In the genomic region with DNA sequence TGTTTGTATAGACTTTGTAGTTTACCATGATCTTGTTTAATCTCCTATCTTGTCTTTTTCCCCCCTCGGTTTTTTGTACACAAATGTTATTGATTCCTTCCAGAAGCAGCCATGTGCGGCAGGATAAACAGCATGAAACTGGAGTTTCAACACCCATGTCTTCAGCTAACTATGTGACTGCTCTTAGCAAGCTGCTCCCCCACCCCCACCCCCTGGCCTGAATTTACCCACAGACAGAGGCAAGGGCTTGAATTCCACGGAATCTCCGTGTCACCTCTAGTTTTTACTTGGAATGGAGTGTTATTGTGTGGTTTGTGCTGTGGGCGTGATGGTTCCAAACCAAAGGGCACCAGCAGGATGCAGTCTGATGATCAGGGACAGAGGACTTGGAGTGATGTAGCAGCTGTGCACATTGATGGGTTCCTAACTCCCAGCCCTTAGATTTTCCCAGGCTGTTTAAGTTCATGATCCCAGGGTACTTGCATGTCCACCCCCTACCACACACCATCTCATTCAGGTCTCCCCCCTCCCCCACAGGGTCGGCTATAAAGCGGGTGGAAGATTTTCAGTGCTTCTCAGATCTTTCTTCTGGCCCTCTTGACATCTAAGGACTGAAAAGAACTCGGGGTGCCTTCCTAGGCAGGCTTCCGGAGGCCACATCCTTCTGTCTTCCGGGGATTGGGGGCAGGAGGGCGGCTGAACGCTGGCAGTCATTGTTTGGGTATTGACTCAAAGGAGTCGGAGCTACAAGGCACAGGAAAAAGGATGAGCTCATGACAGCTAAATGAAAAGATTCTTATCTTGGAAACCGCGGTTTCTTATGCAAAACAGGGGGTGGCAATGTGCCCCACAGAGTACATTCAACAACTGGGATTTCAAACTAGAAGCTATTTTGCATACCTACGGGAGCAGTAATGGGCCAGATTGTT, we compare ENCODE assay signal across 9 mouse cellular contexts.
DNase-seq lines count a peak whose midpoint lies in the region; ATAC-seq and TF ChIP-seq lines count a peak whose summit lies in the region.
"Had no signal": no experiment of that assay in that cellular context is flagged by ENCODE, and none has a peak within 500 bp of the region (broad histone marks: within the 10 kb centered on the region; RNA-seq: fewer than 3 reads in every experiment).

No protein-coding gene starts in this region.

- no peak overlapping the region for H3K27ac ChIP-seq in heart, embryonic 12.5 days (ENCODE audit: poor library complexity, severe bottlenecking)
- H3K27ac ChIP-seq in hindbrain, embryonic 10.5 days = peak overlapping the region; percentile 80
- H3K27ac ChIP-seq in liver, embryonic 14.5 days = no peak overlapping the region
- peak overlapping the region; percentile 45 for H3K27ac ChIP-seq in neural tube, embryonic 14.5 days (ENCODE audit: low read depth, low read length)
- H3K27ac ChIP-seq: limb, embryonic 12.5 days had no signal

- intact Hi-C loops in heart, postnatal 25 days (cut with DNase I) = no loop called here

- H3K27me3 ChIP-seq in heart, embryonic 12.5 days (replicated peaks) = no peaks in the 10 kb centered on the region
- no peaks in the 10 kb centered on the region for H3K27me3 ChIP-seq in hindbrain, embryonic 10.5 days (ENCODE audit: insufficient read depth, poor library complexity, severe bottlenecking)
- H3K27me3 ChIP-seq in liver, embryonic 14.5 days (ENCODE audit: control insufficient read depth, insufficient read depth, low read length) = no peaks in the 10 kb centered on the region
- no peaks in the 10 kb centered on the region for H3K27me3 ChIP-seq in neural tube, embryonic 14.5 days (ENCODE audit: control insufficient read depth, insufficient read depth, low read length)
- H3K27me3 ChIP-seq: limb, embryonic 12.5 days had no signal

- no peak for DNase-seq in heart, postnatal 25 days (ENCODE audit: low spot score)
- DNase-seq in R1 (ENCODE audit: low read depth, low spot score) = peak; percentile 94
- DNase-seq in hindbrain, embryonic 10.5 days (ENCODE audit: low spot score) = peak; percentile 67
- peak in 1 of 3 experiments; percentile 1 for DNase-seq in liver, embryonic 14.5 days (ENCODE audit: low read depth in 3 of 3, low spot score in 3 of 3)
- no peak for DNase-seq in urinary bladder, adult 18-20 months (ENCODE audit: low spot score in 2 of 2)

- peak overlapping the region; percentile 40 for H3K4me2 ChIP-seq in heart, embryonic 12.5 days
- H3K4me2 ChIP-seq in liver, embryonic 14.5 days (ENCODE audit: low read depth) = 0 out of 2 replicates have a peak overlapping the region, but pooled peaks have one; percentile 13
- peak overlapping the region; percentile 19; the same call in 1 of the 2 replicates for H3K4me2 ChIP-seq in neural tube, embryonic 14.5 days (ENCODE audit: low read depth, low read length)
- H3K4me2 ChIP-seq: limb, embryonic 12.5 days had no signal

- no peak for TF ChIP-seq CTCF in liver, embryonic 14.5 days (IDR thresholded peaks at IDR 0.05; ENCODE audit: low read depth)

- H3K9ac ChIP-seq in heart, embryonic 12.5 days = no peak overlapping the region
- no peak overlapping the region for H3K9ac ChIP-seq in liver, embryonic 14.5 days (replicated peaks)
- no peak overlapping the region for H3K9ac ChIP-seq in neural tube, embryonic 14.5 days (replicated peaks; ENCODE audit: low read depth, low read length)
- H3K9ac ChIP-seq: limb, embryonic 12.5 days had no signal

- no peaks in the 10 kb centered on the region for H3K36me3 ChIP-seq in heart, embryonic 12.5 days
- H3K36me3 ChIP-seq in hindbrain, embryonic 10.5 days = no peaks in the 10 kb centered on the region
- no peaks in the 10 kb centered on the region for H3K36me3 ChIP-seq in liver, embryonic 14.5 days (replicated peaks; ENCODE audit: control insufficient read depth, insufficient read depth, low read depth)
- H3K36me3 ChIP-seq in neural tube, embryonic 14.5 days (ENCODE audit: control insufficient read depth, insufficient read depth, low read length) = no peaks in the 10 kb centered on the region
- H3K36me3 ChIP-seq: limb, embryonic 12.5 days had no signal

- H3K9me3 ChIP-seq in heart, embryonic 12.5 days (replicated peaks) = no peaks in the 10 kb centered on the region
- no peaks in the 10 kb centered on the region for H3K9me3 ChIP-seq in hindbrain, embryonic 10.5 days
- H3K9me3 ChIP-seq in liver, embryonic 14.5 days (ENCODE audit: control insufficient read depth, low read length) = no peaks in the 10 kb centered on the region
- H3K9me3 ChIP-seq in neural tube, embryonic 14.5 days (ENCODE audit: control insufficient read depth, low read length) = no peaks in the 10 kb centered on the region
- H3K9me3 ChIP-seq: limb, embryonic 12.5 days had no signal

- WGBS in heart, embryonic 12.5 days = 26% methylated on average over 16 of the region's 16 CpGs
- WGBS in hindbrain, embryonic 10.5 days = 23% methylated on average over 16 of the region's 16 CpGs
- WGBS in liver, embryonic 14.5 days (ENCODE audit: insufficient replicate concordance) = 11% methylated on average over 16 of the region's 16 CpGs
- WGBS in neural tube, embryonic 14.5 days = 13% methylated on average over 16 of the region's 16 CpGs

- 0 out of 2 replicates have a peak, but pooled peaks cover 5% of the 10 kb centered on the region for H3K4me1 ChIP-seq in heart, embryonic 12.5 days (replicated peaks)
- H3K4me1 ChIP-seq in hindbrain, embryonic 10.5 days (replicated peaks) = peaks cover 20% of the 10 kb centered on the region; the same call in 1 of the 2 replicates
- no peaks in the 10 kb centered on the region for H3K4me1 ChIP-seq in liver, embryonic 14.5 days (replicated peaks; ENCODE audit: control insufficient read depth in 2 of 2, insufficient read depth in 2 of 2, low read length in 1 of 2)
- no peaks in the 10 kb centered on the region for H3K4me1 ChIP-seq in neural tube, embryonic 14.5 days (ENCODE audit: control insufficient read depth, insufficient read depth, low read length)
- H3K4me1 ChIP-seq: limb, embryonic 12.5 days had no signal

- ATAC-seq in heart, embryonic 12.5 days (ENCODE audit: insufficient number of reproducible peaks, low FRiP score) = no peak
- ATAC-seq in liver, embryonic 14.5 days (ENCODE audit: insufficient read depth) = no peak
- ATAC-seq in neural tube, embryonic 14.5 days (ENCODE audit: low read depth) = peak; percentile 75
- ATAC-seq in erythroid progenitor cell, adult 5-6 weeks (replicated peaks; ENCODE audit: low FRiP score, poor library complexity, severe bottlenecking) = no peak

- no peak overlapping the region for H3K4me3 ChIP-seq in heart, embryonic 12.5 days
- 0 out of 2 replicates have a peak overlapping the region, but pooled peaks have one; percentile 9 for H3K4me3 ChIP-seq in hindbrain, embryonic 10.5 days
- H3K4me3 ChIP-seq in liver, embryonic 14.5 days (ENCODE audit: insufficient read depth in 1 of 2, low read depth in 2 of 2, low read length in 2 of 2) = no peak overlapping the region
- H3K4me3 ChIP-seq in neural tube, embryonic 14.5 days (ENCODE audit: low read depth, low read length) = no peak overlapping the region
- H3K4me3 ChIP-seq: limb, embryonic 12.5 days had no signal

- TF ChIP-seq EP300 in liver, embryonic 14.5 days (IDR thresholded peaks at IDR 0.05; ENCODE audit: low read depth) = no peak

Comparison
In these comparisons a context has a peak if more than half of its experiments do, and no peak if none do; other contexts are left out.
1. H3K27ac ChIP-seq: peak in hindbrain, embryonic 10.5 days (single experiment) and neural tube, embryonic 14.5 days (single experiment); none in heart, embryonic 12.5 days (single experiment) and liver, embryonic 14.5 days (single experiment).
2. DNase-seq: peak in R1 (single experiment) and hindbrain, embryonic 10.5 days (single experiment); none in heart, postnatal 25 days (single experiment) and urinary bladder, adult 18-20 months (0 of 2).
3. Peak in every context shown above with its lines, with median percentiles within 50 percentile points of each other: H3K4me2 ChIP-seq.